Mouse (Mus musculus) forebrain, embryonic 12.5 days (tissue): ENCODE measurements around the gene Gm36028. TPM values are rescaled to one million over a fixed set of nuclear protein-coding genes. Genes with fewer than 3 reads are reported as not detected.
A peak's percentile ranks its signal among the peaks of the same experiment; 100 is the strongest.

Experiments
- ATAC-seq: fragments of 200-750 bp; cut with Nextera tagmentation; 2 replicates; pipeline ENCODE4 v1.8.0; 2017; ENCODE audit warnings: moderate TSS enrichment; ENCODE audit not compliant: low FRiP score
- H3K27ac ChIP-seq: fragments of 300-500 bp; sonication (generic); 2 replicates; pipeline ENCODE4 v1.5.1; 2016; ENCODE audit warnings: mild to moderate bottlenecking
- H3K27me3 ChIP-seq: fragments of 300-500 bp; sonication (generic); 2 replicates; pipeline ENCODE4 v1.6.1; 2016; ENCODE audit warnings: mild to moderate bottlenecking
- H3K36me3 ChIP-seq: fragments of 300-500 bp; sonication (generic); replicated peaks from 2 replicates; pipeline ENCODE4 v1.6.1; 2016; ENCODE audit warnings: mild to moderate bottlenecking
- H3K4me1 ChIP-seq: fragments of 300-500 bp; sonication (generic); 2 replicates; pipeline ENCODE4 v1.6.1; 2016
- H3K4me2 ChIP-seq: fragments of 300-500 bp; sonication (generic); 2 replicates; pipeline ENCODE4 v1.6.1; 2016; ENCODE audit warnings: mild to moderate bottlenecking, moderate library complexity
- H3K4me3 ChIP-seq: fragments of 300-500 bp; sonication (generic); replicated peaks from 2 replicates; pipeline ENCODE4 v1.5.1; 2016; ENCODE audit warnings: mild to moderate bottlenecking
- H3K9ac ChIP-seq: fragments of 300-500 bp; sonication (generic); 2 replicates; pipeline ENCODE4 v1.6.1; 2016; ENCODE audit warnings: mild to moderate bottlenecking
- H3K9me3 ChIP-seq: fragments of 300-500 bp; sonication (generic); 2 replicates; pipeline ENCODE4 v1.6.1; 2016
- WGBS: fragments of 180-500 bp; shearing (Covaris S2); methylation state at CpG from one replicate; pipeline ENCODE4 v1.1.7; 2016; 5-methylcytosine and 5-hydroxymethylcytosine counted together
- polyA plus RNA-seq: library from polyadenylated mRNA; unstranded; fragments of >200 nt; fragmentation: Nextera tagmentation; extraction: Ambion mirVana; gene quantifications from 2 replicates; pipeline ENCODE4 v1.2.1, GENCODE M21; 2016

Gm36028 gene
- polyA plus RNA-seq, 1 experiment from 2014 or later: 0.17 TPM

DNA sequence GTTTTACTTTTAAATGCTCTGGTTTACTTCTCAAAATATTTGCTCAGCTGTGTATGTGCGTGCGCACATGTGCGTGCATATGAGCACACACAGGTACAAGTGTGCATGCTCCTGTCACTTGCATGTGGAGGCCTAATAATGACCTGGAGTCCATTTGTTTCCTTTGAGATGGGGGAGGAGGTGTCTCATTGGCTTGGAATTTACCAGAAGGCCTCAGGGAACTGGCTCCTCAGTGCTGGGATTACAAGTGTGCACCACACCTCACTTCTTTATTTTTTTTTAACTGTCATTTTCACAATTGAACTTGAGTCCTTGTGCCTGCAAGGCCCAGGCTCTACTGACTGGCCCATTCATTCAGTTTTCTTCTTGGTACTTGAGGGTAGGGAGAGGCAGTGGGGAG lies 16.5 kb upstream of the Gm36028 start:
- Histone ChIP-seq H3K4me3 (no peak overlapping the region), H3K4me1 (peaks cover 3% of the 10 kb centered on the region; the same call in 1 of the 2 replicates), H3K9ac (no peak overlapping the region), H3K4me2 (no peak overlapping the region), H3K9me3 (no peaks in the 10 kb centered on the region), H3K36me3 (peaks cover 51% of the 10 kb centered on the region), H3K27me3 (no peaks in the 10 kb centered on the region), H3K27ac (no peak overlapping the region)
- ATAC-seq: no peak
- WGBS: 96% methylated on average over 3 of the region's 3 CpGs

- peaks cover 21% of the 10 kb centered on the region for H3K4me1 ChIP-seq
- peaks cover 24% of the 10 kb centered on the region for H3K36me3 ChIP-seq
- no peak for ATAC-seq
- WGBS: 79% methylated on average over 4 of the region's 4 CpGs
- no peak overlapping the region for H3K27ac ChIP-seq
- no peaks in the 10 kb centered on the region for H3K27me3 ChIP-seq
- no peak overlapping the region for H3K4me2 ChIP-seq
- no peak overlapping the region for H3K4me3 ChIP-seq
- H3K9ac ChIP-seq: no peak overlapping the region
- H3K9me3 ChIP-seq: no peaks in the 10 kb centered on the region
Measured at GRCm38 (mm10) chr16:37874501-37875235, 13.7 kb upstream of the Gm36028 start.

- no peak for ATAC-seq
- H3K4me3 ChIP-seq: no peak overlapping the region
- H3K4me1 ChIP-seq: peaks cover 19% of the 10 kb centered on the region
- H3K4me2 ChIP-seq: peak overlapping the region; percentile 22; the same call in 1 of the 2 replicates
- no peak overlapping the region for H3K27ac ChIP-seq
- no peaks in the 10 kb centered on the region for H3K9me3 ChIP-seq
- H3K27me3 ChIP-seq: no peaks in the 10 kb centered on the region
- H3K9ac ChIP-seq: no peak overlapping the region
- WGBS: 79% methylated on average over 4 of the region's 4 CpGs
- no peaks in the 10 kb centered on the region for H3K36me3 ChIP-seq
Measured at GRCm38 (mm10) chr16:37871112-37871715, 10.3 kb upstream of the Gm36028 start.

- no peaks in the 10 kb centered on the region for H3K36me3 ChIP-seq
- H3K27me3 ChIP-seq: no peaks in the 10 kb centered on the region
- H3K4me1 ChIP-seq: peaks cover 19% of the 10 kb centered on the region
- WGBS: 34% methylated on average over 4 of the region's 4 CpGs
- peak overlapping the region; percentile 85 for H3K4me3 ChIP-seq
- ATAC-seq: no peak
- H3K9me3 ChIP-seq: no peaks in the 10 kb centered on the region
- H3K27ac ChIP-seq: peak overlapping the region; percentile 99; the same call in 1 of the 2 replicates
- peak overlapping the region; percentile 61 for H3K4me2 ChIP-seq
- peak overlapping the region; percentile 98 for H3K9ac ChIP-seq
Measured at GRCm38 (mm10) chr16:37869470-37870231, 8.7 kb upstream of the Gm36028 start.

DNA sequence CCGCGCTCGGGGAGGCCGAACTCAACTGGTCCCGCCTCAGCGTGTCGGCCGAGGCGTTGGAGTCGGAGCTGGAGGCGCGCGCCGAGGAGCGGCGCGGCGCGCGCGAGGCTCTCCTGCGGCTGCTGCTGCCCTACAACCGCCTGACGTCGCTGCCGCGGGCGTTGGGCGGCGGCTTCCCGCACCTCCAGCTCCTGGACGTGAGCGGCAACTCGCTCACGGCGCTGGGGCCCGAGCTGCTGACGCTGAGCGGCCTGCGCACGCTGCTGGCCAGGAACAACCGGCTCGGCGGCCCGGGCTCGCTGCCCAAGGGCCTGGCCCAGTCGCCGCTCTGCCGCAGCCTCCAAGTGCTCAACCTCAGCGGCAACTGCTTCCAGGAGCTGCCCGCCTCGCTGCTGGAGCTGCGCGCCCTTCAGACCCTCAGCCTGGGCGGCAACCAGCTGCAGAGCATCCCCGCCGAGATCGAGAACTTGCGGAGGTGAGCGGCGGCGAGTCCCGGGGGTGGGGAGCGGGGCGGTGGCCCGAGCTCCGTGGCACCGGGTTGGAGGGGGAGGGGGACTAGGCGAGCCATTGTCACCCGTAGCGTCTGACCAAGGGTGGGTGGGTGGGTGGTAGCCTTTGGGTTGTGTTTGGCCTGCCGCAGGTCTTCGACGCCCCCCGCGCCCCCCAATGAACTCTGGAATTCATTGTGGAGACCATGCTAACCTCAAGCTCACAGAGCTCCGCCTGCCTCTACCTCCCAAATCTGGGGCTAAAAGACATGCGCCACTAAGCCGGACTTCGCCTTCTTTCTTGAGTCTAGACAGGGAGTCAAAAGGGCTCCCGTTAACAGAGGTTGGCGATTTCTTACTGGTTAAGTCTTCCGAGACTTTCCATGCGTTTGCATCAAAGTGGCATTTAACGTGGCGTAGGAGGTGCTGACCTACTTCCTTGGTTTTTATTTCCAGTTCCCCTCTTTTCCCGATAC lies 7.8 kb upstream of the Gm36028 start:
- H3K36me3 ChIP-seq: no peaks in the 10 kb centered on the region
- WGBS: under 1% methylated on average over 78 of the region's 87 CpGs
- peak overlapping the region; percentile 99 for H3K27ac ChIP-seq
- H3K27me3 ChIP-seq: no peaks in the 10 kb centered on the region
- H3K4me1 ChIP-seq: peaks cover 19% of the 10 kb centered on the region
- peak overlapping the region; percentile 98 for H3K9ac ChIP-seq
- peak; percentile 81 for ATAC-seq
- peak overlapping the region; percentile 61 for H3K4me2 ChIP-seq
- peak overlapping the region; percentile 85 for H3K4me3 ChIP-seq
- H3K9me3 ChIP-seq: no peaks in the 10 kb centered on the region

- Histone ChIP-seq H3K9ac (peak within 1 kb of the TSS; percentile 98), H3K27me3 (no peaks in the 10 kb centered on the region), H3K4me3 (peak within 1 kb of the TSS; percentile 85), H3K4me1 (peaks cover 19% of the 10 kb centered on the region), H3K27ac (peak within 1 kb of the TSS; percentile 99), H3K4me2 (peak within 1 kb of the TSS; percentile 61), H3K36me3 (no peaks in the 10 kb centered on the region), H3K9me3 (no peaks in the 10 kb centered on the region)
- under 1% methylated on average over 78 of the region's 86 CpGs for WGBS
- ATAC-seq: peak; percentile 94
Measured at GRCm38 (mm10) chr16:37867791-37868505, 7.0 kb upstream of the Gm36028 start, which contains the start of gene Lrrc58. Gene Lrrc58, plus strand, starts transcription at chr16:37868389.

- no peak overlapping the region for H3K4me3 ChIP-seq
- 84% methylated on average over 9 of the region's 9 CpGs for WGBS
- H3K9me3 ChIP-seq: no peaks in the 10 kb centered on the region
- H3K4me2 ChIP-seq: no peak overlapping the region
- no peaks in the 10 kb centered on the region for H3K36me3 ChIP-seq
- no peak overlapping the region for H3K27ac ChIP-seq
- no peak overlapping the region for H3K9ac ChIP-seq
- H3K27me3 ChIP-seq: no peaks in the 10 kb centered on the region
- ATAC-seq: no peak
- H3K4me1 ChIP-seq: peaks cover 12% of the 10 kb centered on the region
Measured at GRCm38 (mm10) chr16:37865841-37866240, 4.9 kb upstream of the Gm36028 start.

DNA sequence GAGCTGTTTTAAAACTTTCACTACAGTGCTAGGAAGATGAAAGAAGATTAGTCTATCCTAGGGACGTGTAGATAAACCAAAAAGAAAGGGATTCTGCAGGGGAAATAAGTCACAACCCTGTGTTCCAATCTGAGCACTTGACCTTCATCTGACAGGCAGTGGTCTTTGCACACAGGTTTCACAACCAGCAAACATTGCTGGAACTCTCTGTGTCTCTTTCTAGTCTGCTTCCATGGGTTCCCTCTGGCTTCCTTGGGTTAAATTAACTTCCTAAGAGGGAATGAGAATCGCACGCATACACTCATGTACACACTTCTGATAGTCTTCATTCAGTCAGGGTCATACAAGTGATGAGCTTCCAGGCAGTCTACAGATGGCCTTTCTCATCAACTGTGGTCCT lies 2.9 kb upstream of the Gm36028 start:
- WGBS: 80% methylated on average over 3 of the region's 3 CpGs
- H3K27ac ChIP-seq: no peak overlapping the region
- no peak overlapping the region for H3K4me3 ChIP-seq
- ATAC-seq: no peak
- H3K9ac ChIP-seq: no peak overlapping the region
- no peaks in the 10 kb centered on the region for H3K36me3 ChIP-seq
- no peaks in the 10 kb centered on the region; the same call in 1 of the 2 replicates for H3K4me1 ChIP-seq
- no peaks in the 10 kb centered on the region for H3K27me3 ChIP-seq
- no peaks in the 10 kb centered on the region for H3K9me3 ChIP-seq
- H3K4me2 ChIP-seq: no peak overlapping the region

GRCm38 (mm10) chr16:37860213-37860612 lies 733 bp downstream of the Gm36028 start:
- Histone ChIP-seq H3K4me2 (no peak overlapping the region), H3K27ac (no peak overlapping the region), H3K9me3 (no peaks in the 10 kb centered on the region), H3K4me3 (no peak overlapping the region), H3K36me3 (no peaks in the 10 kb centered on the region), H3K9ac (no peak overlapping the region), H3K4me1 (no peaks in the 10 kb centered on the region), H3K27me3 (no peaks in the 10 kb centered on the region)
- 84% methylated on average over 7 of the region's 7 CpGs for WGBS
- ATAC-seq: no peak

GRCm38 (mm10) chr16:37857495-37857894 lies 3.5 kb downstream of the Gm36028 start:
- WGBS: 68% methylated on average over 8 of the region's 8 CpGs

DNA sequence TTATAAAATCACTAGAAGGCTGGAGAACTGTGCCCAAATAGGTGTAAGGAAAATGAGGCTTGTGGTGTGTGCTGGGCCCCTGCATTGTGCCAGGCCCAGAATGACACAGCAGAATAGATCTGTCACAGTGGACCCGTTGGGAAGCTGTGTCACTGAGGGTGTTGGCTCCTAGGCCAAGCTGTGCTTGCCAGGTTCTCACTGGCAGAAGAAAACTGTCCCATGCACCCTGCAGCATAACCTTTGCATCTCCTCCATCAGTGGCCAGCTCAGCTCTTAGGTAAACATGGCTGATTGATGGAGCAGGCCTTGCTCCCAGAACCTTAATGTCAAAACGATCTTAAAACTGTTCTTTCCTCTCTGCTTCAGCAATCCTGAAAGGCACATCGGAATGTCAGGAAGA lies 4.6 kb downstream of the Gm36028 start:
- 78% methylated on average over 3 of the region's 3 CpGs for WGBS
- no peak overlapping the region for H3K9ac ChIP-seq
- no peaks in the 10 kb centered on the region for H3K9me3 ChIP-seq
- no peak overlapping the region for H3K27ac ChIP-seq
- ATAC-seq: no peak
- no peaks in the 10 kb centered on the region for H3K36me3 ChIP-seq
- H3K4me3 ChIP-seq: no peak overlapping the region
- H3K27me3 ChIP-seq: no peaks in the 10 kb centered on the region
- no peak overlapping the region for H3K4me2 ChIP-seq
- H3K4me1 ChIP-seq: no peaks in the 10 kb centered on the region

More at GRCm38 (mm10) chr16:37857495-37857894, 3.5 kb downstream of the Gm36028 start:
- no peaks in the 10 kb centered on the region for H3K27me3 ChIP-seq
- H3K9me3 ChIP-seq: no peaks in the 10 kb centered on the region
- no peak overlapping the region for H3K27ac ChIP-seq
- ATAC-seq: no peak
- no peak overlapping the region for H3K4me3 ChIP-seq
- no peak overlapping the region for H3K4me2 ChIP-seq
- no peaks in the 10 kb centered on the region for H3K36me3 ChIP-seq
- no peaks in the 10 kb centered on the region for H3K4me1 ChIP-seq
- H3K9ac ChIP-seq: no peak overlapping the region
